Mouse (Mus musculus) hindbrain, postnatal 0 days (tissue): ENCODE measurements around the gene Syt7. TPM values are rescaled to one million over a fixed set of nuclear protein-coding genes. Genes with fewer than 3 reads are reported as not detected.

Experiments
- ATAC-seq: fragments of 200-750 bp; cut with Nextera tagmentation; 2 replicates; pipeline ENCODE4 v1.8.0; 2017; ENCODE audit warnings: mild to moderate bottlenecking, moderate TSS enrichment, moderate library complexity
- DNase-seq: peaks from one replicate; pipeline ENCODE4 v3.0.0-alpha.2; 2015; ENCODE audit warnings: low spot score
- H3K27ac ChIP-seq: fragments of 300-500 bp; sonication (generic); 2 replicates; pipeline ENCODE4 v1.5.1; 2014; ENCODE audit warnings: mild to moderate bottlenecking
- H3K27me3 ChIP-seq: fragments of 300-500 bp; sonication (generic); 2 replicates; pipeline ENCODE4 v1.6.1; 2014; ENCODE audit warnings: low read length, mixed read lengths; ENCODE audit not compliant: insufficient read depth
- H3K36me3 ChIP-seq: fragments of 300-500 bp; sonication (generic); 2 replicates; pipeline ENCODE4 v1.6.1; 2014; ENCODE audit warnings: low read length, mixed read lengths; ENCODE audit not compliant: insufficient read depth
- H3K4me1 ChIP-seq: fragments of 300-500 bp; sonication (generic); 2 replicates; pipeline ENCODE4 v1.6.1; 2014; ENCODE audit warnings: antibody characterized with exemption, low read length, mixed read lengths; ENCODE audit not compliant: insufficient read depth
- H3K4me2 ChIP-seq: fragments of 300-500 bp; sonication (generic); 2 replicates; pipeline ENCODE4 v1.6.1; 2014; ENCODE audit warnings: low read depth, mild to moderate bottlenecking, low read length, moderate library complexity, mixed read lengths
- H3K4me3 ChIP-seq: fragments of 300-500 bp; sonication (generic); 2 replicates; pipeline ENCODE4 v1.5.1; 2014; ENCODE audit warnings: low read length
- H3K9ac ChIP-seq: fragments of 300-500 bp; sonication (generic); replicated peaks from 2 replicates; pipeline ENCODE4 v1.6.1; 2014; ENCODE audit warnings: mild to moderate bottlenecking, low read length, moderate library complexity, mixed read lengths
- H3K9me3 ChIP-seq: fragments of 300-500 bp; sonication (generic); 2 replicates; pipeline ENCODE4 v1.6.1; 2016; ENCODE audit warnings: low read length, mixed read lengths
- CTCF ChIP-seq: IDR thresholded peaks from 2 replicates; pipeline ENCODE4 v1.5.1; 2016; ENCODE audit warnings: antibody characterized with exemption, control low read depth, low read depth
- WGBS: fragments of 180-500 bp; shearing (Covaris S2); extraction: QIAGEN DNeasy Blood & Tissue Kit; methylation state at CpG from one replicate; pipeline ENCODE4 v1.1.7; 2014; 5-methylcytosine and 5-hydroxymethylcytosine counted together
- polyA plus RNA-seq: library from polyadenylated mRNA; unstranded; fragments of >200 nt; fragmentation: Nextera tagmentation; extraction: Ambion mirVana; gene quantifications from 2 replicates; pipeline ENCODE4 v1.2.1, GENCODE M21; 2015
- total RNA-seq: library from RNA; depleted of rRNA; stranded (reverse); fragments of >200 nt; gene quantifications from 2 replicates; pipeline ENCODE4 v1.2.3, GENCODE M21; 2014

Gene Syt7
- total and polyA plus RNA-seq, 2 experiments from 2014 or later: 17.4 to 93.4 TPM

DNA sequence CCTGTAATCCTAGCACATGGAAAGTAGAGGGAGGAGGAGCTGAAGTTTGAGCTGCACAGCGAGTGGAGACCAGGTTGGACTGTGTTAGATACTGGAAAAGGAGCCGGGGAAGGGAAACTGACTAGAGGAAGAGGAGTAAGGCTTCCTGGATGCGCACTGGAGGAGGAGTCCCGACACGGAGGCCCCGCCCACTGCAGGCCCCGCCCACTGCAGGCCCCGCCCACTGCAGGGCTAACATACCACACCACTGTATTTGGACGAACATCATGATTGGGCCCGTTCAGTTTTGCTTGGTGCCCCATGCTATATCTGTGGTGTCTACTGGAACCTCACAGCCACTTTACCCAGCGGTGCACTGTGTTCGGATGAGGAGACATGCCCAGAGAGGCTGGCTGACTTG is 43.2 kb upstream of the Syt7 start:
- 45% methylated on average over 12 of the region's 12 CpGs for WGBS

DNA sequence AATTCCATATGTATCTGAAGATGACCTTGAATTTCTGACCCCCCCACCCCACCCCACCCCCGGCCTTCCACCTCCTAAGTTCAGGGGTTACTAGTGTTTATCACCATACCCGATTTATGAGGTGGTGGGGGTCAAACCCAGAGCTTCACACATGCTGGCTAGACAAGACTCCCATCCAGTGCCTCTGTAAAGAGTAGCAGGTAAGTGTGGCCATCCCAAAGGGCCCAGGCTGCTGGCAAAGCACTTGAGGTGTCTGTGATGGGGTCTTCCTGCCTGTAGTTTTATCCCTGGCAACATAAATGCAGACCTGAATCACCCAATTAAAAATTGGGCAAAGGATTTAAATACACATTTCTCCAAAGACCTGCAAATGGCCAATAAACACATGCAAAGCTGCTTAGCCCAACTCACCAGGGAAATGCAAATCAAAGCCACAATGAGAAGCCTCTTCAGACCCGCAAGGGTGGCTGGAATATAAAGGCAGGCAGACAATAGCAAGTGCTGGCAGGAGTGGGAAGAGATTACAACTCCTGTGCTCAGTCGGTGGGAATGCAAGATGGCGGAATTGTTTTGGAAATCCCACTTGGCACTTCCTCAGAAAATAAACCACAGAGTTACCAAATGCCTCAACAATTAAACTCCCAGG is 41.1 kb upstream of the Syt7 start:
- Histone ChIP-seq H3K36me3 (no peaks in the 10 kb centered on the region), H3K27me3 (0 out of 2 replicates have a peak, but pooled peaks cover 4% of the 10 kb centered on the region), H3K4me3 (no peak overlapping the region), H3K4me1 (0 out of 2 replicates have a peak, but pooled peaks cover 3% of the 10 kb centered on the region), H3K9me3 (no peaks in the 10 kb centered on the region), H3K9ac (no peak overlapping the region), H3K4me2 (no peak overlapping the region), H3K27ac (no peak overlapping the region)
- TF ChIP-seq CTCF: no peak
- 45% methylated on average over 5 of the region's 5 CpGs for WGBS
- DNase-seq (no peak), ATAC-seq (no peak)

More for the DNA sequence above, 43.2 kb upstream of the Syt7 start:
- Histone ChIP-seq H3K4me1 (peaks cover 12% of the 10 kb centered on the region; the same call in 1 of the 2 replicates), H3K9ac (no peak overlapping the region), H3K9me3 (no peaks in the 10 kb centered on the region), H3K27me3 (0 out of 2 replicates have a peak, but pooled peaks cover 4% of the 10 kb centered on the region), H3K27ac (no peak overlapping the region), H3K4me2 (no peak overlapping the region), H3K4me3 (no peak overlapping the region), H3K36me3 (no peaks in the 10 kb centered on the region)
- TF ChIP-seq CTCF: no peak
- DNase-seq: no peak
- ATAC-seq: no peak

DNA sequence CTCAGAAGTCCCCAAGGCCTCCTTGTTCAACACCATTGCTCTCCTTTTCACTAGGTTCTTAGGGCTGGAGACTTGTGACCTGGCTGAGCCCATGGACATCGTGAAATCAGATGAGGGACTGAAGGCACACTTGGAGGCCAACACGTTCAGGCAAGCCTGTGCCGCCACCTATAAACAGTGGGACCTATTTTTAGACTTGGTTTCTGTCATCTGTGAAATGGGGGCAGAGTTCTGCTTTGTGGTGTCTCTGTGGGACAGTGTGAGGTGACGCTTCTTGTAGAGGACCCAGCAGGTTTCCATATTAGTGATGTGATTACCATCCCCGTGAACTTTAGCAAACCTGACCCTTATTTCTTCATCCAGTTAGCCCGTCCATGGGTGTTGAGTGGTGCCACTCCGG is 36.7 kb upstream of the Syt7 start:
- ATAC-seq: no peak
- H3K4me3 ChIP-seq: no peak overlapping the region
- H3K4me1 ChIP-seq: 0 out of 2 replicates have a peak, but pooled peaks cover 4% of the 10 kb centered on the region
- H3K9ac ChIP-seq: no peak overlapping the region
- no peaks in the 10 kb centered on the region for H3K9me3 ChIP-seq
- H3K27ac ChIP-seq: no peak overlapping the region
- no peaks in the 10 kb centered on the region for H3K36me3 ChIP-seq
- 88% methylated on average over 7 of the region's 7 CpGs for WGBS
- TF ChIP-seq CTCF: no peak
- H3K27me3 ChIP-seq: no peaks in the 10 kb centered on the region
- DNase-seq: no peak
- no peak overlapping the region for H3K4me2 ChIP-seq

DNA sequence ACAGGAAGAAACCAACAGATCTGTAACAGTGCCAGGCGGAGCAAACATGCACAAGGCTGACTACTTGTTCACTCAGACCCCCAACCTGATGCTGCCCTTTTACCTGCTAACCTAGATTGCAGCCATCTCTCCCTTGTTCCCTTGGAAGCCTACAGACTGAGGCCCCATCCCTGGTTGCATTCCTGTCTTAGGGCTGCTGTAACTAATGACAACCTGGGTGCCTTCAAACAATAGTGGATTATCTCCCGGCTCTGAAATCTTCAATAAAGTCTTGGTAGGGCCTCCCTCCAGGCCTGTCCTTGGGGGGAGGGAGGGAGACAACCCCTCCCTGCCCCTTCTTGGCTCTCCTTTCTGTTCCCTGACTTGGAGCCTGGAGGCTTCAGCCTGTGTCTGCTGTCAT is 34.1 kb upstream of the Syt7 start:
- ATAC-seq: peak; percentile 55
- 40% methylated on average over 2 of the region's 2 CpGs for WGBS
- H3K4me2 ChIP-seq: no peak overlapping the region

DNA sequence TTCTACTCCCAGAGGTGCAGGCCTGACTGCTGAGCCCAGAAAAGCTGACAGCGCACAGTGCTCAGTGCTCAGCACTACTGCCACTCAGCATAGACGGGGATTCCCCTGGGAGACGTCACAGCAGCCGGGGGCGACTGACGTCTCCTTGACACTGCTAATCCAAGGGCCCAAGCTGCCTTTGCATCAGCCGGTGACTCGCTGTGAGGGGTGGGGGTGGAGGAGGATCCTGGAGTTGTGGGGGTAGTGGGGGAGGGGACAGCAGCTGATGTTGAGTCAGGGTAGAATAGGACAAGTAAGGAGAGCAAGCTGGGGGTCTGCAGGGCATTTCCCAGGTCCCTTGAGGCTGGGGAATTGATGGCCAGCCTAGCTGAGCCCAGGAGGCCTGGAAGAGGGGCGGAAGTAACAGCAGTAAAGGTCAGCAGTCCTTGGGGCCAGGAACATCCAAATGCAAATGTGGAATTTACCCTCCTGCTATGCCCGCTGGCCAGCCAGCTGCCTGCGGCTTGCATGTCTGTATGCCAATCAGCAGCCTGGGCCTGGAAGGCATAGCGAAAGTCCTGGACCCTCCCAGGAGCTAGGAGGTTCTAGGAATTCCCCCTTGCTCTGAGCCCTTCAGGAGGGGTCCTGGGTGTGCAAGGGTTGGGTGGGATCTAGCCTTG is 31.9 kb upstream of the Syt7 start:
- TF ChIP-seq CTCF: no peak
- ATAC-seq: peak; percentile 25; the same call in 1 of the 2 replicates
- peak; percentile 21 for DNase-seq
- H3K4me1 ChIP-seq: 0 out of 2 replicates have a peak, but pooled peaks cover 5% of the 10 kb centered on the region
- no peak overlapping the region for H3K27ac ChIP-seq
- H3K9ac ChIP-seq: no peak overlapping the region
- H3K27me3 ChIP-seq: no peaks in the 10 kb centered on the region
- 15% methylated on average over 12 of the region's 12 CpGs for WGBS
- no peaks in the 10 kb centered on the region for H3K36me3 ChIP-seq
- no peak overlapping the region for H3K4me3 ChIP-seq
- H3K9me3 ChIP-seq: no peaks in the 10 kb centered on the region
- H3K4me2 ChIP-seq: no peak overlapping the region

More for the DNA sequence above, 34.1 kb upstream of the Syt7 start:
- Histone ChIP-seq H3K27me3 (no peaks in the 10 kb centered on the region), H3K9ac (no peak overlapping the region), H3K4me1 (0 out of 2 replicates have a peak, but pooled peaks cover 5% of the 10 kb centered on the region), H3K4me3 (no peak overlapping the region), H3K9me3 (no peaks in the 10 kb centered on the region), H3K27ac (no peak overlapping the region), H3K36me3 (no peaks in the 10 kb centered on the region)
- DNase-seq: peak; percentile 10
- no peak for TF ChIP-seq CTCF

DNA sequence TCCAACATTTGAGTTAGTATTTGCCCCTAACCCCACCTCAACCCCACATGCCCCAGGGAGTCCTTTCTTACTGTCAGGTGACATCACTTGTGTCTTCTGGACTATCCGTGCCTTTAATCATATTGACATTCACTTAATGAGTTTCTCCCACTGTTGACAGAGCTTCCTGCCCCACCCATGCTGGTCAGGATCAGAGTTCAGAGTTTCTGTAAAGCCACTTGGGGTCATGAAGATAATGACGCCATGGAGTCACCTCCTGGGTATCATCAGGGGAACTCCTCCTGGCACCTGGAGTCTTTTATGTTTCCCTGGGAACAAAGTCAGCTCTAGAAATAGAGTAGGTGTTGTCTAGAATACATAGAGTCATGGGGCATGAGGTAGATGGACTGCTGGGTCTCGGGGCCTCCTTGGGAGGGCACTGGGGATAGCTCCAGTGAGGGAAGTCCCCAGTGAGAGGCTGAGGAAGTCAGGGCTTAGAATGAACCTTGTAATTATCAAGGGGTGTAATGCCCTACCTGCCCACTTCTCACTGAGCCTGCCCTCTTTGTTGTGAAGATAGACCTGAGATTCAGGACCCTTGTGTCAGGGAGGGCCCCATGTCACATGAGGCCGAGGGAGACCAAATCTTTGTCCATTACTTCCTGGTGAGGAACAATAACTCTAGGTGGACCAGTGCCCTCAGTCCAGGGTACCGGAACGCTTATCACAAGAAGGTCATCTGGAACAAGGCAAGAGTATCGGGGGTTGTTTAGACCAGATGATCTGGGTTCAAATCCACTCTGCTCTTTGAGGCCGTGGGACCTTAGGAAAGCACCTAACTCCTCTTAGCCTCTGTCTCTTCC is 29.6 kb upstream of the Syt7 start:
- no peak overlapping the region for H3K9ac ChIP-seq
- H3K4me2 ChIP-seq: no peak overlapping the region
- DNase-seq (no peak), ATAC-seq (no peak)
- 88% methylated on average over 8 of the region's 8 CpGs for WGBS
- no peaks in the 10 kb centered on the region for H3K36me3 ChIP-seq
- no peaks in the 10 kb centered on the region for H3K27me3 ChIP-seq
- no peak overlapping the region for H3K4me3 ChIP-seq
- no peak for TF ChIP-seq CTCF
- H3K27ac ChIP-seq: no peak overlapping the region
- H3K4me1 ChIP-seq: 0 out of 2 replicates have a peak, but pooled peaks cover 5% of the 10 kb centered on the region
- H3K9me3 ChIP-seq: no peaks in the 10 kb centered on the region
